Mouse (Mus musculus) hematopoietic stem cell, adult 5-6 weeks (primary cell): ENCODE measurements around the gene 5430427O19Rik. TPM values are rescaled to one million over a fixed set of nuclear protein-coding genes. Genes with fewer than 3 reads are reported as not detected.

Source experiments
- total RNA-seq: library from RNA; stranded (forward); fragments of 172-1452, 232-1000 nt; gene quantifications from 2 replicates; pipeline ENCODE4 v1.2.3, GENCODE M21; 2017

Gene 5430427O19Rik
- total RNA-seq, 1 experiment from 2014 or later, result 16.9 TPM

Other genes starting within 250 kb of the 5430427O19Rik start
- gene Gk, start 93.5 kb upstream of the 5430427O19Rik start, total RNA-seq, result 9.6 and 20.8 TPM in 2 replicates
- gene Samt3, start 173.8 kb downstream of the 5430427O19Rik start, total RNA-seq, result not detected in 2 replicates